Mouse (Mus musculus): ENCODE data around the gene Adra2b.

- TF ChIP-seq POLR2A (IDR thresholded peaks at IDR 0.05; ENCODE audit: control insufficient read depth in 1 of 2, insufficient read depth in 1 of 2, low read depth in 1 of 2, low read length in 2 of 2, poor library complexity in 1 of 2) (no peak), CTCF (IDR thresholded peaks at IDR 0.05 in 2 of 3, conservative IDR thresholded peaks at IDR 0.05 in 1 of 3; ENCODE audit: control insufficient read depth in 1 of 3, insufficient read depth in 1 of 3, low read depth in 2 of 3, low read length in 3 of 3, poor library complexity in 1 of 3, severe bottlenecking in 1 of 3) (no peak), MEF2A (IDR thresholded peaks at IDR 0.05; ENCODE audit: extremely low read depth, insufficient replicate concordance, low read depth, low read length, poor library complexity, severe bottlenecking) (no peak), MAFK (IDR thresholded peaks at IDR 0.05; ENCODE audit: borderline replicate concordance, low read depth, low read length) (no peak), USF1 (IDR thresholded peaks at IDR 0.05; ENCODE audit: low read depth, low read length) (no peak), GATA1 (IDR thresholded peaks at IDR 0.05; ENCODE audit: low read depth, low read length) (no peak), MYC (IDR thresholded peaks at IDR 0.05; ENCODE audit: low read depth, low read length) (no peak), JUND (IDR thresholded peaks at IDR 0.05; ENCODE audit: low read depth, low read length) (no peak), ZC3H11A (IDR thresholded peaks at IDR 0.05; ENCODE audit: low read depth, low read length) (no peak), MYB (IDR thresholded peaks at IDR 0.05; ENCODE audit: low read depth, low read length) (no peak)
Observed at GRCm38 (mm10) chr2:127379250-127379649, 16.2 kb downstream of the Adra2b start.
